Mouse (Mus musculus): Measurements from ENCODE around the gene Dnah14.

The Dnah14 gene

DNA sequence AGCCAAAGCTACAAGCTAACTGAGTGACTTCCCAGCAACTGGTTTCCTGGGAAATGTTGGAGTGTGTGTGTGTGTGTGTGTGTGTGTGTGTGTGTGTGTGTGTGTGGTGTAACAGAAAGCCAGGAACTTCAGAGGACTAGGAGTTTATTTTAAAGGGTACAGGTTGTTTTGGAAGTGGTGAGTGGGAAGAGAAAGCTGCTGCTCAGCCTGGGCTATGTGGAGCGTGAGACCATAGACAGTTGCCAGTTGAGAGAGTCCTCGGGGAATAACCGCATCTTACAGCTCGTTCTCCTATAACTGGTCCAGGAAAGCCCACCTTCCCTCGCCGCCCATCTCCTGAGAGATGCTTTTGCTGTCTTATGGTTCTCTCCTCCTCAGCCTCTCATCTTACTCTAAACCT, 12.8 kb downstream of the Dnah14 start:
- intact Hi-C loops (cut with DNase I) = no loop called here

DNA sequence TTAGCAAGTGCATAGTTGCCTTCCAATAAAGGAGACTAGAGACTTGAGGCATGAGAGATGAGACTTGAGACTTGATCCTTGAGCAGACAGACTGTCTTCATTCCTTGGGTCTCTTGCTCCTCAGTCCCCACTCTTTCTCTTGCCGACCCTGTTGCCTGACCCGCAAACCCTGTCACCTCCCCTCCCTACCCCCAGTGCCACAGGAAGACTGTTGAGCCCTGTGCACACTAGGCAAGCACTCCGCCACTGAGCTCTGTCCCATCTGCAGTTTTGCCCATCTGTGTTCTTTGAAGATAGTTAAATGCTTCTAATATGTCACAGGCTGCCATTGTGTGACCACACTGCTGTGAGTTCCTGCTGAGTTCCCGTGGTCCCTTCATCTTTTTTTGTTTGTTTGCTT, 23.0 kb downstream of the Dnah14 start:
- intact Hi-C loops (cut with DNase I) = no loop called here

- intact Hi-C loops (cut with DNase I) = loop anchor here (10.0 kb wide), 1 partner anchor 146 kb away; no protein-coding TSS in a partner anchor
Observed at GRCm38 (mm10) chr1:181611118-181611517, 34.8 kb downstream of the Dnah14 start.

DNA sequence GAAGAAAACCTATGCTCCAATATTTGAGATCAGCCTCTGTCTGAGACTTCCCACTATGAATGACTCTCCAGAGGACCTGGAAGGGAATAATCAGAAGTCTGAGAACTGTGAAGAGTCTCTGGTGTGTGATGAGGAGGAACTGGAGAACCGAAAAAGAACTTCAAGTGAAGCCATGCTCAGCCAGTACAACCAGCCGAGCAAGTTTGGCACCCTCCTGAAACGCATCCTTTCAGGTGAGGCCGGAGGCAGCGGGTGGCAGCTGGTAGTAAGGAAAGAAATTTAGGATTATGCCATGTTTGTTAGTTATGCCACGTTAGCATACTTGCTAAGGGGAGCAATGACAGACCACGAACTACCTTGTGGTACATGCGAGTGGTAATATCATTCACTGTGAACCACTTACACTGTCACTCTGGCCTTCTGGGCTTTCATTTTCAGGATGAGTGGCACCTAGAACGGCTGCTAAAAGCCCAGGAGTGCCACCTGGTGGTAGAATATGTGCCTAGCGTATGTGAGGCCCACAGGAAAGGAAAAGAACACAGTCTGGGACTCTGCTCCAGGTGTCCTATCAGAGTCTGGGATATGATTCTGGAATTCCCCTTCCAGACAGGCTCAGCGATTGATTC, 39.6 kb downstream of the Dnah14 start:
- intact Hi-C loops (cut with DNase I) = loop anchor here (5.0 to 10.0 kb wide), 3 partner anchors 64 to 344 kb away; no protein-coding TSS in a partner anchor

DNA sequence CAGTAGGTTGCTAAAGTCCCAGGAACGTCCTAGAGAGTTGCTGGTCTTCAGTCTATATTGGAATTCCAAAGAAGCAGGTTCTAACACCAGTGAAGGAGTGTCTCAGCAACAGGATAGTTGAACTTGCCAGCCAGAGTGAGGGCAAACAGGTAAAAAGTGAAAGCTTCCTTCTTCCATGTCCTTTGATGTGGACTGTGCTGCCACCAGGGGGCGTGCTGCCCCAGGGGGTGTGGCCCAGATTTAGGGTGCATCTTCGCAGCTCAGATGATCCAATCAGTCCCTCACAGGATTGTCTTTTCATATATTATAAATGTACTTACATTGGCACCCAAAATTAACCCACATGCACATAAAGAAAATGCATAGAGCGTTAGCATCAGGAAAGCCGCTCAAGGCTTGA, 41.0 kb downstream of the Dnah14 start:
- intact Hi-C loops (cut with DNase I) = loop anchor here (5.0 to 10.0 kb wide), 3 partner anchors 65 to 345 kb away; no protein-coding TSS in a partner anchor

DNA sequence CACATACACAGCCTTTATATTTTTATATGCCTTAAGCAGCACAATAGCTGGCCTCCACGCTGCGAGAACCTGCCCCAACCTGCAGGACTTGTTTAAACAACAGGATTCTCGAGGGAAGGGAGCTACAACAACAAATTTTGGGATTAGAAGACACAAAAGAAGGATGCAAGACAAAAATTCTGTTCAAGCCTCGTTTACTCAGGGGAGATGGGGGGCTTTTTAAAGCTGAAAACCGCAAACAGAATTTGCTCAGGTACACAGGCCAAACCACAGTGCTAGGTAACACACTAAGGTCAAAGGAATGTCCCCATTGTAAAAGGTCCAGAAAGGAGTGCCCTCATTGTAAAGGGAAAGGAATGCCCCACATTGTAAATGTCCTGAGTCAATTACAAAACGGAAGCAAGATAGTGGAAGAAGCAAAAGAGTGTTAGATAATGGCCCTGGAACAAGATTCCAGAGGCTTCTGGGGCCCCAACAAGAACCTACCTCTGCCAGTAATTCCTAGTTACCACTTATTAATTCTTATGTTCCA, 46.9 kb downstream of the Dnah14 start:
- intact Hi-C loops (cut with DNase I) = no loop called here

- intact Hi-C loops (cut with DNase I) = no loop called here
Observed at GRCm38 (mm10) chr1:181624876-181625275, 48.5 kb downstream of the Dnah14 start.

- intact Hi-C loops (cut with DNase I) = no loop called here
Observed at GRCm38 (mm10) chr1:181628276-181628675, 51.9 kb downstream of the Dnah14 start.

GRCm38 (mm10) chr1:181631371-181631770, 55.0 kb downstream of the Dnah14 start:
- intact Hi-C loops (cut with DNase I) = no loop called here

- intact Hi-C loops (cut with DNase I) = no loop called here
Observed at GRCm38 (mm10) chr1:181637997-181638713, 61.8 kb downstream of the Dnah14 start.

DNA sequence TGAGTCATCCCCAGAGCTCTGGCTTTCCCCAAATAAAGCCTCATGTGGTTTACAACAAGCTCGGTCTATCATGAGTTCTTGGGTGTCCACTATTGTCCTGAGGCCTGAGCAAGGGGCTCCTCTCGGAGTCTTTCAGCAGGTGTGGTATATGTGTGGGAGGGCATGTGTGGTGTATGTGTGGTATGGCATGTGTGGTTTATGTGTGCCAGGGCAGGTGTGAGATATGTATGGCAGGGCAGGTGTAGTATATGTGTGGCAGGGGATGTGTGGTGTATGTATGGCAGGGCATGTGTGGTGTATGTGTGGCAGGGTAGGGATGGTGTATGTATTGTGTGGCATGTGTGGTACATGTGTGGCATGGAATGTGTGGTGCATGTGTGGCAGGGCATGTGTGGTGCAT, 64.0 kb downstream of the Dnah14 start:
- intact Hi-C loops (cut with DNase I) = no loop called here

DNA sequence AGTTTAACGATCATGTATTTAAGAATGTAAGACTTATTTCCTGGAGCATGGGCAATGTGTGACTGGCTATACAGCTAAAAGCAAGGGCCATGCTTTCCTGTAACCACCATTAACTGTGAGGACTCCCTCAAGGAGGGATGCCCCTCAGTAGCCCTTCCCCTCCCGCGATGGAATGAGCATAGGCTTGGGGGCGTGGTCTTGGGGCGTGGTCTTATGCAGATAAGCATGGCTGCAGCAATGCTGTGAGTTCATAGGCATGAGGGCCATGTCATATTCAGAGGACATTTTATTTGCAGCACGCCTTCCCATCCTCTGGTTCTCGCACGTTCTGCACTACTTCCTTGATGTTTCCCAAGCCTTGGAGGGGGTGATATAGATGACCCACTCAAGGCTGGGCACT, 71.1 kb downstream of the Dnah14 start:
- intact Hi-C loops (cut with DNase I) = no loop called here

DNA sequence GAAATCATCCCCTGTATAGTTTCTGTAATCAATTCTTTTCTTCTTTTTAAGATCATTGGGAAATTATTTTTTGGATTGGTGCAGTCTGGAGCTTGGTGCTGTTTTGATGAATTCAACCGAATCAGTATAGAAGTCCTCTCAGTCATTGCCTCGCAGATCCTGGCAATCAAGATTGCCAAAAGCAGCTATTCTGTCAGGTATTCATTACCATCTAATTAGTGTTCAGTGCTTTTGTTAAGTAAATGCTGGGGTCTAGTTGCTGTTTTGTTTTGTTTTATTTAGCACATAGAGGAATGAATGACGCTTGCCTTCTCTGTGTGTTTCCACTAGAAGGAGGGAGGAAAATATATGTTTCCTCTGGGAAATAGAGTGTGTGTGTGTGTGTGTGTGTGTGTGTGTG, 77.1 kb downstream of the Dnah14 start:
- intact Hi-C loops (cut with DNase I) = no loop called here

DNA sequence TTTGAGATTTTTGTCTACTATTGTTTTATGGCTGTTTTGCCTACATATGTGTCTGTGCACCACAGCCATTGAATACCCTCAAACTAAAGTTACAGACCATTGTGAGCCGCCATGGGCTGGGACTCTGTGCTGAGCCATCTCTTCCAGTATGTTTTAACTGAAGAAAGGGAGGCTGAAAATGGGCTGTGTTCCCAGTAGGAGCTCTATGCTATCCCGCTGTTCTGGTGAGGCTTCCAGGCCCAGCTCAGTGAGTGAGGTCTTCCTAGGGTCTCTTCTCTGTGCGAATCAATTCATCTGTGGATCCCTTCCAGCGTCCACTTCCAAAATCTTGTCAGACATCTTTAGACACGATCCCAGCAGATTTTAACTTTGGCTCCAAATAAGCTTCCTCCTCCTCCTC, 80.1 kb downstream of the Dnah14 start:
- intact Hi-C loops (cut with DNase I) = no loop called here

DNA sequence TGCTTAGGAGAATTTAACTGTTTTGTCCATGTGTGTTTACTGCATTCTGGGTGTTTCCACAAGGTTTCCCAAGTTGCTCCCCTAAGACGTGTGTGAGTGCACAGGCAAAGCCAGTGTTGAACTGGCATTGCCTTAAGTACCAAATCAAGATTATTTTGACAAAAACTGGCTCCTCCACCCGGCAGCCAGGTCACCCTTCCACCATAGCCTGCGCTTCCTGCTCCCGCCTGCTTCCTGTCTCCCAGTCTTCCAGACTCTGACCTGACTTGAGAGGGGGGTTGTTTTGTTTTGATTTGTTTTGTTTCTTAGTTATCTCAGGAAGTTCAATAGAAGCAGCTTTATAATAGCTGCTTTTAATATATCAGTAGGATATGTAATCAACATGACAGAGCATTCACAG, 90.4 kb downstream of the Dnah14 start:
- intact Hi-C loops (cut with DNase I) = no loop called here

GRCm38 (mm10) chr1:181694729-181695498, 118.6 kb downstream of the Dnah14 start:
- intact Hi-C loops (cut with DNase I) = no loop called here

- intact Hi-C loops (cut with DNase I) = loop anchor here (5.0 kb wide), 1 partner anchor 154 kb away; no protein-coding TSS in a partner anchor
Observed at GRCm38 (mm10) chr1:181728707-181729106, 152.3 kb downstream of the Dnah14 start.

- intact Hi-C loops (cut with DNase I) = no loop called here
Observed at GRCm38 (mm10) chr1:181733517-181733916, 157.2 kb downstream of the Dnah14 start.

GRCm38 (mm10) chr1:181740259-181740658, 163.9 kb downstream of the Dnah14 start:
- intact Hi-C loops (cut with DNase I) = no loop called here

DNA sequence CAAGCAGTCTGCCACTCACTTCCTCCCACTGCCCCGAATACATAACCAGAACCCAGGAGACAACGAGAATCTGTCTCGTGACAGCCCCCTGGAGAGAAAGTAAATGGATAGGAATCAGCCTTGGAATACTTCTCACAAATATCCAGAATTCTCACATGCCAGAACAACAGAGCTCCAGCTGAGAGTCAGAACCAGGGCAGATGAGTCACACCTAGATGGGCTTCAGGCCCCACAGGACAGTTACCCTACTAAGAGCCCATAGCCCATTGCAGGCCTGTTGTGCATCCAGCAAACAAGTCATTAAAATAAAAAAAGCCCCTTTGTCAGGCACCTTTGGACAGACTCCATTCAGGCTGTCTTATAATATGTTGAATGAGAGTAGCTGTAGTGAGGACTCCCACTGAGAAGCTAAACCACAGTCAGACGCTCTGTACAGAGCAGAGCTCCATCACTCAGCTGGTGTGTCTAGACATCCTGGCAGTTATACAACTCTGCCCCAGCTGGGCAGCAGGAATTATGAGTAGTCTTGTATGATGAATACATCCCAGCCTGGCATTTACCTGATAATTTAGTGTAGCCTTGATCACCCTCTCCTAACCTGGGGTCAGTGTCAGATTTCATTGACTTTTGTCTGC, 166.0 kb downstream of the Dnah14 start:
- intact Hi-C loops (cut with DNase I) = no loop called here

- intact Hi-C loops (cut with DNase I) = no loop called here
Observed at GRCm38 (mm10) chr1:181769392-181769791, 193.0 kb downstream of the Dnah14 start.

All from adrenal gland (tissue).